Mouse (Mus musculus): ENCODE data around the gene Dlg2. TPM values are rescaled to one million over a fixed set of nuclear protein-coding genes. Genes with fewer than 3 reads are reported as not detected.

The Dlg2 gene
- polyA plus RNA-seq, 1 experiment from 2014 or later = 3.0 TPM

DNA sequence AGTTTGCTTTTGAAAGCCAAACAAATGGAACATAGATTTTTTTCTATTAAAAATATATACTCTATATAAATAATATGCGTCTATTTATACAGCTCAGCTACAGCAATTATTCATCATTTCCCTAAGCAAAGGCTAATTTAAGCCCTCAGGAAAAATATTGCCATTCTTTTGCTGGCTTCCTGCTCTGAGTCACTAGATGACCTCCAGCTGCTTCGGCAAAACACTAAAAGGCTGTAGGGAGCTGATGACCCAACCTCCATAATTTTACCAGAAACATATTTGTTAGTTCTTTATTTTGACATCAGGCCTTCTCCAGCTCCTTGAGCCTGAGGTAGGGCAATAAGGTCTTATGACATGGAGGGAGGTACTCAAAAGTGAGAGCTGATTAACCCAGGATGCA is 1426.0 kb downstream of the Dlg2 start:
- 78% methylated on average over 2 of the region's 2 CpGs for WGBS
- Histone ChIP-seq H3K9me3 (ENCODE audit: control insufficient read depth, low read length) (no peaks in the 10 kb centered on the region), H3K4me3 (ENCODE audit: low read depth, low read length) (no peak overlapping the region), H3K27me3 (ENCODE audit: control insufficient read depth, insufficient read depth, low read length) (no peaks in the 10 kb centered on the region), H3K27ac (ENCODE audit: low read depth, low read length) (no peak overlapping the region), H3K4me2 (ENCODE audit: low read depth, low read length, severe bottlenecking) (no peak overlapping the region), H3K36me3 (ENCODE audit: control insufficient read depth, insufficient read depth, low read length) (no peaks in the 10 kb centered on the region), H3K9ac (ENCODE audit: low read length) (no peak overlapping the region), H3K4me1 (replicated peaks; ENCODE audit: control insufficient read depth, insufficient read depth, low read length) (no peaks in the 10 kb centered on the region)
- DNase-seq (ENCODE audit: low spot score) = no peak
- ATAC-seq (replicated peaks; ENCODE audit: low FRiP score) = no peak

GRCm38 (mm10) chr7:91916809-91917208 is 1440.3 kb downstream of the Dlg2 start:
- ATAC-seq (replicated peaks; ENCODE audit: low FRiP score) (no peak), DNase-seq (ENCODE audit: low spot score) (no peak)
- 85% methylated on average over 3 of the region's 3 CpGs for WGBS
- Histone ChIP-seq H3K4me2 (ENCODE audit: low read depth, low read length, severe bottlenecking) (no peak overlapping the region), H3K4me1 (replicated peaks; ENCODE audit: control insufficient read depth, insufficient read depth, low read length) (no peaks in the 10 kb centered on the region), H3K4me3 (ENCODE audit: low read depth, low read length) (no peak overlapping the region), H3K9ac (ENCODE audit: low read length) (no peak overlapping the region), H3K27me3 (ENCODE audit: control insufficient read depth, insufficient read depth, low read length) (no peaks in the 10 kb centered on the region), H3K9me3 (ENCODE audit: control insufficient read depth, low read length) (no peaks in the 10 kb centered on the region), H3K36me3 (ENCODE audit: control insufficient read depth, insufficient read depth, low read length) (no peaks in the 10 kb centered on the region), H3K27ac (ENCODE audit: low read depth, low read length) (no peak overlapping the region)

GRCm38 (mm10) chr7:91919099-91919498 is 1442.6 kb downstream of the Dlg2 start:
- H3K4me3 ChIP-seq (ENCODE audit: low read depth, low read length) = no peak overlapping the region
- H3K27ac ChIP-seq (ENCODE audit: low read depth, low read length) = no peak overlapping the region
- H3K9ac ChIP-seq (ENCODE audit: low read length) = no peak overlapping the region
- DNase-seq (ENCODE audit: low spot score) (no peak), ATAC-seq (replicated peaks; ENCODE audit: low FRiP score) (no peak)
- WGBS = 76% methylated on average over 3 of the region's 3 CpGs
- H3K4me2 ChIP-seq (ENCODE audit: low read depth, low read length, severe bottlenecking) = no peak overlapping the region
- H3K36me3 ChIP-seq (ENCODE audit: control insufficient read depth, insufficient read depth, low read length) = no peaks in the 10 kb centered on the region
- no peaks in the 10 kb centered on the region for H3K9me3 ChIP-seq (ENCODE audit: control insufficient read depth, low read length)
- no peaks in the 10 kb centered on the region for H3K27me3 ChIP-seq (ENCODE audit: control insufficient read depth, insufficient read depth, low read length)
- no peaks in the 10 kb centered on the region for H3K4me1 ChIP-seq (replicated peaks; ENCODE audit: control insufficient read depth, insufficient read depth, low read length)

GRCm38 (mm10) chr7:91919738-91920137 is 1443.3 kb downstream of the Dlg2 start:
- Histone ChIP-seq H3K9me3 (ENCODE audit: control insufficient read depth, low read length) (no peaks in the 10 kb centered on the region), H3K4me2 (ENCODE audit: low read depth, low read length, severe bottlenecking) (no peak overlapping the region), H3K9ac (ENCODE audit: low read length) (no peak overlapping the region), H3K4me3 (ENCODE audit: low read depth, low read length) (no peak overlapping the region), H3K36me3 (ENCODE audit: control insufficient read depth, insufficient read depth, low read length) (no peaks in the 10 kb centered on the region), H3K27ac (ENCODE audit: low read depth, low read length) (no peak overlapping the region), H3K4me1 (replicated peaks; ENCODE audit: control insufficient read depth, insufficient read depth, low read length) (no peaks in the 10 kb centered on the region), H3K27me3 (ENCODE audit: control insufficient read depth, insufficient read depth, low read length) (no peaks in the 10 kb centered on the region)
- DNase-seq (ENCODE audit: low spot score) (no peak), ATAC-seq (replicated peaks; ENCODE audit: low FRiP score) (no peak)
- WGBS = 77% methylated on average over 3 of the region's 3 CpGs

GRCm38 (mm10) chr7:91934881-91935597 is 1458.6 kb downstream of the Dlg2 start:
- H3K4me3 ChIP-seq (ENCODE audit: low read depth, low read length) = no peak overlapping the region
- no peak overlapping the region for H3K4me2 ChIP-seq (ENCODE audit: low read depth, low read length, severe bottlenecking)
- no peaks in the 10 kb centered on the region for H3K36me3 ChIP-seq (ENCODE audit: control insufficient read depth, insufficient read depth, low read length)
- H3K9ac ChIP-seq (ENCODE audit: low read length) = no peak overlapping the region
- H3K4me1 ChIP-seq (replicated peaks; ENCODE audit: control insufficient read depth, insufficient read depth, low read length) = no peaks in the 10 kb centered on the region
- ATAC-seq (replicated peaks; ENCODE audit: low FRiP score) = no peak
- no peak overlapping the region for H3K27ac ChIP-seq (ENCODE audit: low read depth, low read length)
- no peaks in the 10 kb centered on the region for H3K27me3 ChIP-seq (ENCODE audit: control insufficient read depth, insufficient read depth, low read length)
- 82% methylated on average over 12 of the region's 12 CpGs for WGBS
- DNase-seq (ENCODE audit: low spot score) = no peak
- H3K9me3 ChIP-seq (ENCODE audit: control insufficient read depth, low read length) = no peaks in the 10 kb centered on the region

DNA sequence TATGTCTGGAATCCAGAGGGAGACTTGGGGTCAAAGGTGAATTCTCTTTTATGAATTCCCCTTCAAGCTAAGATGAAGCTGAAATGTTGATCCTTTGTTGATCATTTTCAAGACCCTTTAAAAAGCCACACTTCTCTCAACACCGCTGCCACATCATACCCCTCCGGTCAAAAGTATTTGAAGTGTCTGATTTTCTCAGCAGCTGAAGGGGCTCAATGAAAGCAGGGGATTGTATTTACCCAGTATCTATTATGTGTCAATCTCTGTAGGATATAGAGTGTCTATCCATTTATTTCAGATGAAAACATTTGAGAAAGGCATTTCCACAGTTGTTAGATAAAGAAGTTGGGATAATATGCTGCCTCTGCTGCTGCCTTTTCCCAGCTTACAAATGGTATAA is 1459.7 kb downstream of the Dlg2 start:
- Histone ChIP-seq H3K4me1 (replicated peaks; ENCODE audit: control insufficient read depth, insufficient read depth, low read length) (no peaks in the 10 kb centered on the region), H3K27ac (ENCODE audit: low read depth, low read length) (no peak overlapping the region), H3K27me3 (ENCODE audit: control insufficient read depth, insufficient read depth, low read length) (no peaks in the 10 kb centered on the region), H3K4me2 (ENCODE audit: low read depth, low read length, severe bottlenecking) (no peak overlapping the region), H3K9me3 (ENCODE audit: control insufficient read depth, low read length) (no peaks in the 10 kb centered on the region), H3K36me3 (ENCODE audit: control insufficient read depth, insufficient read depth, low read length) (no peaks in the 10 kb centered on the region), H3K9ac (ENCODE audit: low read length) (no peak overlapping the region), H3K4me3 (ENCODE audit: low read depth, low read length) (no peak overlapping the region)
- WGBS = 46% methylated on average over 2 of the region's 2 CpGs
- ATAC-seq (replicated peaks; ENCODE audit: low FRiP score) = no peak
- no peak for DNase-seq (ENCODE audit: low spot score)

DNA sequence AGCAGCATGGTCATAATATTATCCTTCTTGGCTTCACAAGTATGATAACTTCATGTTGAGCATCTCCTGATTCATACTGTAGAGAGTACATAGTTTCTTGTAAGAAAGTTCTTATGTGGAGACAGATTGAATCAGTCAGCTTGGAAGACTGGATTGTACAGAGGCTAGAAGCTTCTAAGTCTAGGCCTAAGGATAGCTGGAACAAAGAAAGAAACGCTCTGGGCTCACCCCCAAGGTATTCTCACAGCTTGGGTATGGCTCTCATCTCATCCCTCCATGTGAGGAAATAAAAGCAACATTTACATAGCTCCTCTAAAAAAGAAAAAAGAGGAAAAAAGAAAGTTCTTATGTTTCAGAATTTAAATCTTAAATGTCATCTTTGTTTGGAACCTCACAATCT is 1466.8 kb downstream of the Dlg2 start:
- Histone ChIP-seq H3K27ac (ENCODE audit: low read depth, low read length) (no peak overlapping the region), H3K4me1 (replicated peaks; ENCODE audit: control insufficient read depth, insufficient read depth, low read length) (no peaks in the 10 kb centered on the region), H3K9ac (ENCODE audit: low read length) (no peak overlapping the region), H3K4me2 (ENCODE audit: low read depth, low read length, severe bottlenecking) (no peak overlapping the region), H3K27me3 (ENCODE audit: control insufficient read depth, insufficient read depth, low read length) (no peaks in the 10 kb centered on the region), H3K4me3 (ENCODE audit: low read depth, low read length) (no peak overlapping the region), H3K9me3 (ENCODE audit: control insufficient read depth, low read length) (no peaks in the 10 kb centered on the region), H3K36me3 (ENCODE audit: control insufficient read depth, insufficient read depth, low read length) (no peaks in the 10 kb centered on the region)
- DNase-seq (ENCODE audit: low spot score) = no peak
- 77% methylated on average over 1 of the region's 1 CpGs for WGBS
- ATAC-seq (replicated peaks; ENCODE audit: low FRiP score) = no peak

DNA sequence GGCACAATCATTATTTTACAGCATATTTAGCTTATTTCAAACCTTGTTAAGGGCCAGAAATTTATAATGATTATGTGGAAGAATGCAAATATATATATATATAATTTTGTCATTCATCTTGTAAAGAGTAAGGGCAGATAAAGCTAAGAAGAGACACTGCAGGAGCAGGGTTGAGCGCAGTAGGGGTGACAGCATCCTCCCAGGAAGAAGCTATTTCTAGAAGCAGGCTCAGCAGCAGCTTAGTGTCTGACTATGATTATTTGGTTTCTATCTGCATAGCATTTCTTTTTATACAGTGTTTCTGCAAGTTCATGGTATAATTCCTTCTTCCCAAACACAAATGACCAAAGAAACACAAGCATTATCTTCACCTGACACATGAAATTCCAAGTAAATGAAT is 1479.1 kb downstream of the Dlg2 start:
- Histone ChIP-seq H3K27ac (ENCODE audit: low read depth, low read length) (no peak overlapping the region), H3K4me1 (replicated peaks; ENCODE audit: control insufficient read depth, insufficient read depth, low read length) (no peaks in the 10 kb centered on the region), H3K27me3 (ENCODE audit: control insufficient read depth, insufficient read depth, low read length) (no peaks in the 10 kb centered on the region), H3K4me2 (ENCODE audit: low read depth, low read length, severe bottlenecking) (no peak overlapping the region), H3K9me3 (ENCODE audit: control insufficient read depth, low read length) (no peaks in the 10 kb centered on the region), H3K9ac (ENCODE audit: low read length) (no peak overlapping the region), H3K36me3 (ENCODE audit: control insufficient read depth, insufficient read depth, low read length) (no peaks in the 10 kb centered on the region), H3K4me3 (ENCODE audit: low read depth, low read length) (no peak overlapping the region)
- ATAC-seq (replicated peaks; ENCODE audit: low FRiP score) (no peak), DNase-seq (ENCODE audit: low spot score) (no peak)
- WGBS = 95% methylated on average over 1 of the region's 1 CpGs

- Histone ChIP-seq H3K27ac (ENCODE audit: low read depth, low read length) (no peak overlapping the region), H3K4me1 (replicated peaks; ENCODE audit: control insufficient read depth, insufficient read depth, low read length) (no peaks in the 10 kb centered on the region), H3K36me3 (ENCODE audit: control insufficient read depth, insufficient read depth, low read length) (no peaks in the 10 kb centered on the region), H3K9me3 (ENCODE audit: control insufficient read depth, low read length) (no peaks in the 10 kb centered on the region), H3K9ac (ENCODE audit: low read length) (no peak overlapping the region), H3K4me3 (ENCODE audit: low read depth, low read length) (no peak overlapping the region), H3K4me2 (ENCODE audit: low read depth, low read length, severe bottlenecking) (no peak overlapping the region), H3K27me3 (ENCODE audit: control insufficient read depth, insufficient read depth, low read length) (no peaks in the 10 kb centered on the region)
- 87% methylated on average over 2 of the region's 2 CpGs for WGBS
- ATAC-seq (replicated peaks; ENCODE audit: low FRiP score) = no peak
- no peak for DNase-seq (ENCODE audit: low spot score)
Observed at GRCm38 (mm10) chr7:91962956-91963355, 1486.5 kb downstream of the Dlg2 start.

Measured in forebrain, embryonic 11.5 days (tissue).